Mouse (Mus musculus): ENCODE measurements around the gene Tspan5.
A peak's percentile ranks its signal among the peaks of the same experiment; 100 is the strongest.

The Tspan5 gene

DNA sequence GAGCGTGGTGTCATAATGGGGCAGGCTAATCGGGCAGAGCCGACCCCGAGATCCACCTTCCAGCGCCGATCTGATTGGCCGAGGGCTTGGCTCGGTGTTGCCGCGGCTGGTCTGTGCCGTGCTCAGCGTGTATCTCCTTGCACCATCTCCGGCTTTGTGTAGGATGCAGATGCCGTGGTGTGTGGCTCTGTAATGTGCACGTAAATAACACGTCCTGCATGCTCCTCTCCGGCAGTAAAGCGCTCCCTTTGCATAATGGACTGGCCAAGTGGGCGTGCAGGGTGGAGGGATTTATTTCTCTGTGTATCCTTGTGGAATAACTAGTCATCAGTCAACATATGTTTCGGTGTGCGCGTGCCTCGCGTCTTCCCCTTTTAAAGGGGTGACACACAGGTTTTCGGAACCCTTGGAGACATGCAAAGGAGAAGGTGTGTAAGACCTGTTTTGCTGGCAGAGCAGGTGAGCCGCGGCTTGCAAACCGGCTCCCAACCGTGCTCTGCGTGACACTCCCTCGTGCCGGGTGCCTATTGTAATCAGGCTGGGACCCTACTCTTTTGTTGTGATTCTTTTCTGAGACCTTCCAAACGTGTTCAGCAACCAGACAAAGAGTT lies 1.2 kb downstream of the Tspan5 start:
- no peak for DNase-seq (ENCODE audit: low read depth, low spot score)

DNA sequence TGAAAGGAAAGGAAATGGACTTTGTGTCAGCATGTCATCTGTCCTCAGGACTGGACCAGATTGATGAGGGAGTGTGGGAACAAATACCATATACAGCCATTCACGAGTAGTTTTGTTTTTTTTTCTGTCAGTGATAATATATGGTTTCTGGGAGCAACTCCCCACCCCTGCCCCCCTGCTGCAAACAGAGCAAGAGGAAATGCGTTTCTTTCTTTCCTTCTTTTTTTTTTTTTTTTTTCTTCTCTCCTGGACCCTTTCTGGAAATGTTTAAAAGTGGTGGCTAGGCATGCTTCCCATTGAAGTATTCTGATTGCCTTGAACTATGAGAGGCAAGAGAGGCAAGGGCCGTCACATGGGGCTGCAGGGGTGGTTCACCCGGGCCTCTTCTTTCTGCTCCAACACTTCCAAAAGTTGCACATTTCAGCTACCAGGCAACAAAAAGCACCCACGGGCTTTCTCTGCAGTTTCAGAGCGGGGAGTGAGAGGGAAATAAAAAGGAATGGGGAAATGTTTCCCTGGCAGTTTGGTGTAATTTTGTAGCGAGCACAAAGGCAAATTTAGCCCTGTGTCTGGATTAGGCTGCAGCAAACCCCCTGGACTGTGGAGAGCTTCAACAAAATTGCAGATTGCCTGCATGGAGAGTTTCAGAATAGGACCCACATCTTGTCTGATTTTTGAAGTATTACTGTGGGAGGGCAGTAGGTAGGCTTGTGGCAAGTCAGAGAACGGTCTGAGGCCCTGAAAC lies 2.2 kb downstream of the Tspan5 start:
- no peak for DNase-seq (ENCODE audit: low read depth, low spot score)

DNA sequence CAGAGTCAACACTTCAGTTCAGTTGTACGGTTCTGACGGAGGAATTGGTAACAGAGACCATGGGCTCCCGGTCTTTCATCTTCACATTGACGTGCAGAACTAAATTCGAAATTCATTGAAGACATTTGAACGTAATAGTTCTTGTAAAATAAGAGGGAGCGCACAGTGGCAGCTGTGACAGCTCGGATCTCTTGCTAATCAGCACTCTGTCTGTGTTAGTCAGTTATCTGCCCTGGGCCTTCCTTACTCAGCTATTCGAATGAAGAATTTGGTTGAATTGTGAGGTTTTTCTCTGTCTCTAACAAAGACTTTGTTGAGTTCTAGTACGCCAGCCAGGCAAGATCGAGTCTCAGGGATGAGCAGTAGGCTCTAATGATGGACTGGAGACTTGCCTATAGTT lies 3.1 kb downstream of the Tspan5 start:
- DNase-seq (ENCODE audit: low read depth, low spot score), result no peak

DNA sequence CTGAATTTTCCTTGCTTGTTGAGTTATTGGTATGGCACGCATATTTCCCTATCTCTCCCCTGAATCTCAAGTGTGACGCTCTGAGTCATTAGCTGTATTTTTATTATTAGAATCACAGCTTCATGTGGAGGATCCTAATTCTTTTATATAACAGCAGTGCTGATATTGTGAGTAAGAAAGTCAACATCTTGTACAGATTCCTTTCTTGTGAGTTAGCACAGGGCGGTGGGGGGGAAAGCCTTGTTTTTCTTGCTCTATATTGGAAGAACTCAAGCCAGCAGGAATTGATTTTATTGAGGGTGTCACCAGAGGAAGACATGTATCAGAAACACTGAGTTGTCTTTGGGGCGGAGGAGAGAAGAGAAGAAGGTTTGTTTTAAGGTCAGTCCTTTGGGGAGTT lies 3.6 kb downstream of the Tspan5 start:
- no peak for DNase-seq (ENCODE audit: low read depth, low spot score)

DNA sequence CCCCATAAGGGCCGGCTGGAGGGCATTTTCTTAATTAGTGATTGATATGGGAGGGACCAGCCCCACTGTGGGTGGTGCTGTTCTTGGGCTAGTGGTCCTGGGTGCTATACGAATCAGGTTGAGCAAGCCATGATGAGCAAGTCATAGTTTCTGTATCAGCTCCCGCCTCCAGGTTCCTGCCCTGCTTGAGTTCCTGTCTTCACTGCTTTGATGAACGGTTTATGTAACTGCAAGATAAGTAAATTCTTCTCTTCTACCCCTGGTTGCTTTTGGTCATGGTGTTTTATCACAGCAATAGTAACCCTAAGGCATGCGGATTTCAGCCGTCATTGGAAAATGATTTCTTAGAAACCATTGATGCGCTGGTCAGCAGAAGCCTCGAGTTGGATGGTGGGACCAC lies 4.6 kb downstream of the Tspan5 start:
- DNase-seq (ENCODE audit: low read depth, low spot score), result no peak

DNA sequence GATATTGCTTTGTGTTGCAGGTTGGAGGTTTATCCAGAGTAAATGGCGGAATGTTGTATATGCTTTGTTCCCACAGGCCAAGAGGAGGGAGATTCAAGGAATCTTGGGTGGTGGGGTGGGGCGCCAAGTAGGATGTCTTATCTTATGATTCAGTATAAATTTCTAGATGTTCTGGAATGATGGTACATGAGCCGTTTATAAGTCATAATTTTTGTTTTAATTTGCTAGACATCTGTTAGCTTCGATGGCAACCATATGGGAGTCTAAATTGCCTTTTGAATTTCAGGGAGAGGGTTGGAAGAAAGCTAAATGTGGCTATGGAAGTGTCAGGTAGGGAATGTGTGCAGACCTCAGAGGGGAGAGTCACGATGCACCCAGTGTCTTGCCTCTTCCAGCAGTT lies 5.0 kb downstream of the Tspan5 start:
- no peak for DNase-seq (ENCODE audit: low read depth, low spot score)

DNA sequence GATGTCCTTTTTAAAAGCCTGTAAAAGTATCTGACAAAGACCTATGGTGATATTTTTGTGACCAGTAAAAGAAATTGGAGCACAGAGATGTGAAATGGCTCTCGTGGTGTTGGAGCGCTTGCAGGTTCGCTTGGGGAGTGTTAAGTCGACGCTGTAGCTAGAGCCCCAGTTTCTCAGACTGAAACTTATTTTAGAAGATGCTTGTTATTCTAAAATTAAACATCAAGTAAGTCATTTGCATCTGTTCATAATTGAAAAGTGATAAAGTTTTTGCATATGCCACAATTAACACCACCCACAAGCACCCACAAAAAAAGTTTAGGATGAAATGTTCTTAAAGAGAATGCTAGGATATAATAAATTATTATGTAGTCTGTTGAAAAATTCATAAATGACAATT lies 6.0 kb downstream of the Tspan5 start:
- DNase-seq (ENCODE audit: low read depth, low spot score), result no peak

DNA sequence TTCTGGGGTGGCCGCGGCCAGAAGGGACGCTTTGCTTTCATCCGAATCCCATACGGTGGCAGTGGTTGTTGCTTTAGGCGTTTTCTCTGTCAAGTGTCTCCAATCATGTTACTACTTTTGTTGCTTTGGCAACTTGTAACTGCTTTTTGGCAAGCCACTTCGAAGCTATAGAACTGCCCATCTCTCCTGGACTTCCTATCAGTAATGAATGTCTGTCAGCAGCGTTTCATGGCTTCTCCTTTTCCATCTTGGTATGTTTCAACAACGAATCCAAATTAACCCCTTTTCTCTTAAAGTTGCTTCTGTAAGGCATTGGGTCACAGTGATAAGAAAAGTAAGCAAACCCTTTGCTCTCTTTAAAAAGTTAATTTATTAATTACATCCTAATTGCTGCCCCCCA lies 7.7 kb downstream of the Tspan5 start:
- DNase-seq (ENCODE audit: low read depth, low spot score), result no peak

DNA sequence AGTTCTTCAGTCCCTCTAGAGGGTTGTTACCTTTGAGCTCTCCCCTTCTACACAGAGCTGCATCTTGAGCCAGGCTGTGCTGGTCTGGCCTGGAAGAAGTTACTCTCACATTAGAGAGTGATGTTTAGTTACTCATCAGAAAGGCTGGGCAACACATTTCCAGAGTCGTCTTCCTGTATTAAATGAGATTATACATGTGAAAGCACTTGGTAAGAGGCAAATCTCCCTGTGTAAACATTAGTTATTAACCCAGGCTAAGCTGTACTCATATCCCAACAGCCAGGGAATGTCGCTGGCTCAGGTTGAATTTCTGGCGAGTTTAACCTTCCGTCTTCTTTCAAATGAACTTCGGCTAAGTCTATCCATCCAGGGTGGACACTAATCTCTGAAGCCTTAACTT lies 9.3 kb downstream of the Tspan5 start:
- DNase-seq (ENCODE audit: low read depth, low spot score), result no peak

DNA sequence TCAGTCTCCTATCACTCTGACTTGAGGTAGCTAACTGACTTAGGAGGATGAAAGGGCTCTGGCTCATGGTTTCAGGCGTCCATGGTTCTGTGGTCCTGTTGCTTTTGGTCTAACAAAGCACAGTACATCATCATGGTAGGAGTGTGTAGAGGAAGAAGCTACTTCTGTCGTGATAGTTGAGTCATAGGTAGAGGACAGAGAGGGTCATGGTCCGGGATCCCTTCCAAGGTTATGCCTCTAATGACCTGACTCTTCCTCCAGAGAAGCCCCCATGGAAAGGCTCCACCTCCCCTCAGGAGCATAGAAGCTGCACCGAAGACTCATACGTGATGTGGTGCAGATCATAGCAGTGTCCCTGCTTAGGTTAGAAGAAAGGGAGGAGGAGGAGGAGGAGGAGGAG lies 10.1 kb downstream of the Tspan5 start:
- DNase-seq (ENCODE audit: low read depth, low spot score), result no peak

DNA sequence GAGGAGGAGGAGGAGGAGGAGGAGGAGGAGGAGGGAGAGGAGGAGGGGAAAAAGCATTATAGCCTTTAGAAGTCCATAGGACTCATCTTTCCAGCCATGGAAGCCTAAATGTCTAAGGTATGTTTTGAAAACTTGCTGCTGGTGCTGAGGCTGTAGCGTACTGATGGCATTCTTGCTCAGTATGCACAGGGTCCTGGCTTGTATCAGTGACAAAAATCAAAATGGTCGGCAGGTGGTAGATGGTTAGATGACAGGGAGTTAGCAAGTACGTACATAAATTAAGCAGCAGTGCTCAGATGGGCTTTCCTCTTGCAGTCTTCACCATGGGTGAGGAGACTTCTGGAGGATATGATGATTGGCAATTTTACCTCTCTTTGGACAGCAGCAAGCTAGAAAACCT lies 10.8 kb downstream of the Tspan5 start:
- no peak for DNase-seq (ENCODE audit: low read depth, low spot score)

DNA sequence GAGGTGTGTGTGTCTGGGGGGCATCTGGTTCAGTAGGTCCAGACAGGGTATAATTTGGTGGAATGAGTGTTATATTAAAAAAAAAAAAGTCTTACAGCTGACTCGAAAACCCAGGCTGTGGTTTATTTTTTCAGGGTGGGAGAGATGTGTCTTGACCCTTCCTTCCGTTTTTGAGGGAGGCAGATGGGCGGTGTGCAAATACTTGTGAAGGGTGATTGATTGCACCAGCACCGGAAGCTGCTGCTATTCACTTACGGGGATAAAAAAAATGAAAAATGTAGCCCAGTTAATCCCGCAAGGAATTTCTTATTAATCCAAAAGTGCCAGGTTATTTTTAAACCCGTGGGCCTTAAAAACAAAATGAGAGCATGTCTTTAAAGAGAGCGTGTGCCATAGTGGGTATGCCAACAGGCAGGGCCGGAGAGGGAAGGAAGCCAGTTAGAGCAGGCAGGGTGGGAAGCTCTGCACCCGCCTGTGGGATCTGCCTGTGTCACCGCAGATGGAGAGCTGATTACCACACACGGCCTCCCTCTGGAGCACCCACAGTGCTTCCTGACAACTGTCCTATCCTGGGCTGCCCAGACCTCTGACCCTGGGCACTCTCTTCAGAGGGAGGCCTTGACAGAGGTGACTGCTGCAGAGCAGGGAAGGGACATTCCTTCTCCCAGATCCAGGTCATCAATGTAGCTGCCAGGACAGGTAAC lies 11.3 kb downstream of the Tspan5 start:
- DNase-seq (ENCODE audit: low read depth, low spot score), result no peak

DNA sequence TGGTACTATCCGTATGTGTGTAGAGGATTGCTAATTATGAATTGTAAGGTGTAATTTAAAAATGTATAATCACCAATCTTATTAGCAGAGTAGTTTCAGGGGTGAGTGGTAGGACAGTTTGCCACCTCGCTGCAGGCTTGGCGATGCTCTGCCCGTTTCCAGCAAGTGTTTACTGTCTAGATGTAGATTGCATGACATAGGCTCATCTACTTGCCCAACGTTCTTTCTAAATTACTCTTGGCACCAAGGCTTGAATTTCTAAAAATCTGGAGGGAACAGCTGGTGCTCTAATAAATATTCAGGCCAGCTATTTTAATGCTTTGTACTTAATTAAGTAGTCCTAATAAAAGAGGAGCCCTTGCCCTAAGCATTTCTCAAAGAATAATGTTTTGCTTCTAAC lies 12.3 kb downstream of the Tspan5 start:
- no peak for DNase-seq (ENCODE audit: low read depth, low spot score)

DNA sequence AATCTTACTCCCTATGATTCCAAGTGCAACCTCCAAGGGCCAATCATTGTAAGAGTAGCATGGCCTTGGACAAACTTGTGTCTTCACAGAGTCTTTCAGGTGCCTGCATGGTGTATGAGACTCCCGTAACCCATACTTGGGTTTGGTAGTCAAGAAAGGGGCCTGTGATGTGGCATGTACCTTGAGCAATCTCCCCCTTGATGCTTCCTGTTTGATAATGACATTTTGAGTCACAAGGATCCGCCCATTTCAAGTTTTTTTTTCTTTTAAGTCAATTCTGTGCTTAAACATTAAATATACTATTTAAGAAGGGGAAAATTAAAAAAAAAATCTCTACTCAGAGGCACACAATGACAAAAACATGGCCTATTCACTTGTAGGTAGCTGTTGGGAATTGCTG lies 15.3 kb downstream of the Tspan5 start:
- no peak for DNase-seq (ENCODE audit: low read depth, low spot score)

DNA sequence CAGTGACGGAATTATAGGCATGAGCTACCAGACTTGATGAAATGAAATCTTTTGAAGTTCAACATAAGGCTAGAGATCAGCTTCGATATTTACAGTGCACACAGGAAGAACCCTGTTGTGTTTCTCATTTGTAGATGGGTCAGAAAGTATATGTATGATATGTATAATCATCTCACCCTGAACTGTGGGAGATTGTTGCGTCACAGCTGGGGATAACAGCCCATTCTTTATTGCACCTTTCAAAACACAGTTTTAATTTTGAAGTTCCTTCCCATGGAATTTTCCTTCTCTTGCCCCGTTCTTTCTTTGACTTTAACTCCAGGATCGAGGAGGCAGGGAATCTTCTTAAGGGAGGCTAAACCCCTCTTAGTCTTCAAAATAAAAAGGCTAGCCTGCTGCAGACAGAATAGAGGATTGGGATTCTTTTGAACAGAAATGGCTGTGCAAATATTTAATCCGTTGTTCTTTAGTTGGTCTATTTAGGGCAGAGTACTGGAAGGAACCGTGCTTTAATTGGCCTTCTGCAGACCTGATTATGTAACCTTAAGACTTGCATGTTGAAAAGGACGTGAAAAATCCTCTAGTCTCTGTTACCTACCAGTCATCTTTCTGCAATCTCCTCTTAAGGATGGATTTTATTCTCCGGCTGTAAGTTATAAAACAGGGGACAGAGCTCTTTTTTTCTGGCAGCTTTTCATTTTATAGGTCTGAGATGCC lies 18.1 kb downstream of the Tspan5 start:
- DNase-seq (ENCODE audit: low read depth, low spot score), result no peak

DNA sequence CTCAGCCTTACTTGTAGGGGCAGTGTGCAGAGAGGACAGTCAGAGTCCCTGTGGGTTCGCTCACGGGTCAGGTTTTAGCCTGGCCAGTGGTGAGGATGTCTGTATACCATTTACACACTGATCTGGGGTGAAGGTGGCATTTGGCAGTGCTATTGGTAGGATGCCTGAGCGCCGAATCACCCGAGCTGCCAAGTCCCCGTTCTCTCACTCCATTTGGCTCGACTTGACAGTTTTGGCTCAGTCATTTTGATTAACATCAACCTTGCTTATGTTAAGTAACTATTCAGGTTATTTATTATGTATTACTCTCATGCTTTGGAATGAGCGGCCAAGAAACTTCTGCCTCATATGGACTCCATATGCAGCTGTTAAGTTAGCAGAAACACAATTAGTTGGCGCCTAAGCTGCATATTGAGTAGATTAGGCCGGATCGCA lies 18.7 kb downstream of the Tspan5 start:
- no peak for DNase-seq (ENCODE audit: low read depth, low spot score)

DNA sequence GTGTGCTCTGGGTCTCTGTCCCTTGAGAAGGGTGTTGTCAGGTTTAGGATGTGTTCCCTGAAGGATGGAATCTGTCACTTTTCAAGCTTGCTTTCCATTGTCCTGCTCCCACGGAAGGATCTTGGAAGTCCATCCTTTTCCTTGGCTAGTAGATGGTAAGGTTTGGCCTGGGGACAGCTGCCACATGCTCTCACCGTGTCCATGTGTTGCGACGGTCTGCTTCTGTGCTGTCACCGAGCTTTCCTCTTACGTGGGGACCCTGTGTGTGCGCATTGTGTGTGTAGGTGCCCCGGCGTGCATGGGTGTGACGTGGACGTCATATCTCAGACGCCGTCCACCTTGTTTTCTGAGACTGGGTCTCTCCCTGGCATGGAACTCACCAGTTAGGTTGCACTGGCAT lies 19.5 kb downstream of the Tspan5 start:
- no peak for DNase-seq (ENCODE audit: low read depth, low spot score)

DNA sequence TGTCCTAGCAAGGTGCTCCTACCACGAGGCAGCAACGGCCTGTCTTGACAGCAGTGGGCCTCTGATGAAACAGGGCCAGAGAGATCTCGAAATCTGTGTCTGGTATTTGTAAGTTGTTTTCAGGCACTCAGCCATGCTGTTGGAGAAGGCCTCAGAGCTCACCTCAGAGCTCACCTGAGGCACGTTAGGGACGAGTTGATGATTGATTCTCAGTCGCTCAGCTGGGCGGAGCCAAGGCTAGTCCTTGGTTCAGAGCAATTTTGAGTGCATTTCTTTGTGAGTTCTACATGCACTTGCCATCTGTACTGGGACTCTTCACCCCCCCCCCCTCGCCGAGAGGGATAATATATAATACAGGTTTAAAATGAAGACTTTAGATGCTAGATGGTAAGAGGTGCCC lies 21.9 kb downstream of the Tspan5 start:
- DNase-seq (ENCODE audit: low read depth, low spot score), result no peak

DNA sequence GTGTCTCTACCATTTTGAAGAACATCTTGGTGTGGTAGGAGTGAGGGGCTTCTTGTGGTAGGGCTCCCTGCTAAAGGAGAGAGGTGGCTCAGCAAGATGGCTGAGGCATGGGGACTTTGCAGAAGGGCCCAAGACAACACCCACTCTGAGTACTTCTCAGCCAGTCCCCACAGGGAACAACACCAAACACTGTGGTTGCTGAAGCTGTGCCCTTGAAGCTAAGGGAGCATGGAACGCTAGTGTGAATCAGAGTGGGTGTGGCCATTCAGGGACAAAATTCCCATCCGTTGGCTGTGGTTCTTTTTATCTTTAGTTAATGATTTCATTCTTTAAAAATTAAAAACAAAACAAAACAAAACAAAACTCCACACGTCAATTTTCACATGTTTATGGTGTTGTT lies 22.8 kb downstream of the Tspan5 start:
- no peak for DNase-seq (ENCODE audit: low read depth, low spot score)

DNA sequence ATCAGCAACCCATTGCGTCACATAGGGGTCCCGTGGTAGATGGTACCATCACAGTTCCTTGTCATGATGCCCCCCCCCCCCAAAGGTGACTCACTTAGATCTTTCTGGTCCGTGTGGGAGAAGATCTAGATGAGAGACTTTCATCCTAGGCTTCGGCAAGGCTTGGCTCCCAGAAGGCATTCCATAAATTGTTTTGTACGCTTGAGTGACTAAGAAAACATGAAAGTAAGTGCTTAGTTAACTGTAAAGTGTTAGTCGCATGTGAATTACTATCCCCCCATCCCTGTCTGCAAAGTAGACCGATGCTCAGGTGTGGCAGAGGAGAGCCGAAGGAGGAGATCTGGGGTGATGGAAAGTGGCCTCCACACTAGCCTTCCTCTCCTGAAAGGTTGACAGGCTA lies 25.0 kb downstream of the Tspan5 start:
- DNase-seq (ENCODE audit: low read depth, low spot score), result no peak

DNA sequence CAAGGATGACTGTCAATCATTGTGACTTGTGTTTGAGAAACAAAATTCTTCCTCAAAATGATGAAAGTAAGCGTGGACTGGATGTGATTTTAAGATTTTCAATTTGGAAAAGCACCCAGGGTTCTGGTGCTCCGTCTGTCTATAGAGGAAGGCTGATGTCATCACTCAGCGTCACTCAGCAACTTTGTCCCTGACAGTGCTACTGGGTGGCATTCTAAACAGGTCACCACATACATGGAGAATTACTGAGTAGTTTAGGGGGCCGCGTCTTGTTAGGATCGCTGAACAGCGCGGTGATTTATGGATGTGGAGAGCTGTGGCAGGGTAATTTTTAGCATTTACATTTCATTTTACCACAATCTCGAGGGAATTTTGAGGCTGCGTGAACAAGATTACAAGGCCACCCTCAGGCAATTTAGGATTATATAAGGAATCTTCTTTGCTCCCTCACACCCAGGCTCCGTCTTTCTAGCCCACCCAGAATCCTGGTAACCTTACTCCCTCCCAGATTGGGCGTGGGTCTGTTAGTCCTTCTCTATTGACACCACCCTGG lies 26.6 kb downstream of the Tspan5 start:
- DNase-seq (ENCODE audit: low read depth, low spot score), result no peak

DNA sequence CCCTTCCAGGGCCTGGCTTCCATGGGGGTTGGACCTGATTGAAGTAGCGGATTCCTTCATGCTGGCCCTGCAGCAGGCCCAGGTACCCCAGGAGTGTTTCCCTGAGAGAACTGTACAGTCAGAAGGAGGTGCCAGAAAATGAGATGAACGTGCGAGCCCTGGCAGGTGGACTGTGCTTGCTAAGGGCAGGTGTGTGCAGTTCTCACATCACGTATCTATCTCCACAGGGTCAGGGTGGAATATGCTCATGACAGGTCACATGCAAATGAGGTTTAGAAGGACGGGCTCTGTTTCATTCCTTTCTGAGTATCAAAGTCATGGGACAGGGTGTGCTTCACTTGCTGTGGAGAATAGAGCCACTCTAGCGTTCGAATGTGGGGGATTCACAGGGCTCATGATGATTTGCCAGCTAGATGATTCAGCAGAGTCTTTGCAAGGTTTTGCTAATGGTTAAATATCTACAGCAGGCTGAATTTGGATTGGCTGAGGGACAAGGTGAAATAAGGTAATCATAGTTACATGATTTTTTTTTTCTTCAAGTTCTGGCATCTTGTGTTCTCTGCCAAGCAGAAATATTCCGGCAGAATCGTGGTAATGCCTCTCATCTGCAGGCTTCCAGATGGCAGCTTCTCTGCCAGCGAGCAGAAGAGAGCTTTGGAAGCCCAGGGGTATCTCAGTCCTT lies 28.8 kb downstream of the Tspan5 start:
- peak; percentile 91 for DNase-seq (ENCODE audit: low read depth, low spot score)

Data from telencephalon, adult 2 months (tissue).